Mouse (Mus musculus): Measurements from ENCODE around the gene Slf2. TPM values are rescaled to one million over a fixed set of nuclear protein-coding genes. Genes with fewer than 3 reads are reported as not detected.
A peak's percentile ranks its signal among the peaks of the same experiment; 100 is the strongest.

The Slf2 gene
- total RNA-seq, 2 experiments from 2014 or later: 11.9 to 14.5 TPM

GRCm38 (mm10) chr19:44989567-44990495, 58.9 kb downstream of the Slf2 start:
- intact Hi-C loops (cut with DNase I): no loop called here
- peak overlapping the region; percentile 81 for H3K4me3 ChIP-seq
- peak; percentile 39 for DNase-seq
- TF ChIP-seq CTCF (IDR thresholded peaks at IDR 0.05): no peak
- peak overlapping the region; percentile 46; the same call in 1 of the 2 replicates for H3K27ac ChIP-seq

GRCm38 (mm10) chr19:44991031-44991430, 60.1 kb downstream of the Slf2 start:
- DNase-seq: no peak
- Histone ChIP-seq H3K4me3 (no peak overlapping the region), H3K27ac (no peak overlapping the region)
- intact Hi-C loops (cut with DNase I): no loop called here
- TF ChIP-seq CTCF (IDR thresholded peaks at IDR 0.05): no peak

- DNase-seq: no peak
- no peak overlapping the region for H3K4me3 ChIP-seq
- intact Hi-C loops (cut with DNase I): no loop called here
- TF ChIP-seq CTCF (IDR thresholded peaks at IDR 0.05): no peak
- H3K27ac ChIP-seq: no peak overlapping the region
These were observed 61.3 kb downstream of the Slf2 start for GRCm38 (mm10) chr19:44992246-44992645.

- no peak overlapping the region for H3K27ac ChIP-seq
- no peak for TF ChIP-seq CTCF (IDR thresholded peaks at IDR 0.05)
- intact Hi-C loops (cut with DNase I): no loop called here
- no peak overlapping the region for H3K4me3 ChIP-seq
- DNase-seq: no peak
These were observed 61.8 kb downstream of the Slf2 start for GRCm38 (mm10) chr19:44992712-44993111.

GRCm38 (mm10) chr19:44997786-44998185, 66.8 kb downstream of the Slf2 start:
- TF ChIP-seq CTCF (IDR thresholded peaks at IDR 0.05): no peak
- DNase-seq: no peak
- Histone ChIP-seq H3K4me3 (no peak overlapping the region), H3K27ac (no peak overlapping the region)
- intact Hi-C loops (cut with DNase I): no loop called here

- intact Hi-C loops (cut with DNase I): no loop called here
- no peak for DNase-seq
- no peak overlapping the region for H3K27ac ChIP-seq
These were observed 68.7 kb downstream of the Slf2 start for GRCm38 (mm10) chr19:44999647-45000046.

GRCm38 (mm10) chr19:45002301-45002700, 71.3 kb downstream of the Slf2 start:
- no peak for DNase-seq
- no peak overlapping the region for H3K27ac ChIP-seq
- intact Hi-C loops (cut with DNase I): no loop called here
- H3K4me3 ChIP-seq: no peak overlapping the region
- TF ChIP-seq CTCF (IDR thresholded peaks at IDR 0.05): peak; percentile 33

More at GRCm38 (mm10) chr19:44999647-45000046, 68.7 kb downstream of the Slf2 start:
- H3K4me3 ChIP-seq: no peak overlapping the region
- no peak for TF ChIP-seq CTCF (IDR thresholded peaks at IDR 0.05)

GRCm38 (mm10) chr19:45003740-45004516, 73.0 kb downstream of the Slf2 start:
- intact Hi-C loops (cut with DNase I): no loop called here
- Histone ChIP-seq H3K4me3 (no peak overlapping the region), H3K27ac (no peak overlapping the region)
- TF ChIP-seq CTCF (IDR thresholded peaks at IDR 0.05): no peak
- peak; percentile 7 for DNase-seq

- Histone ChIP-seq H3K4me3 (peak within 1 kb of the TSS; percentile 99), H3K27ac (peak within 1 kb of the TSS; percentile 89)
- intact Hi-C loops (cut with DNase I): no loop called here
- no peak for TF ChIP-seq CTCF (IDR thresholded peaks at IDR 0.05)
- DNase-seq: peak; percentile 58
These were observed 74.5 kb downstream of the Slf2 start, which contains the start of gene Twnk for GRCm38 (mm10) chr19:45005444-45005843. TSS of gene Twnk (plus strand) at chr19:45005663.

GRCm38 (mm10) chr19:45005957-45006712, 75.2 kb downstream of the Slf2 start, which contains the start of gene Mrpl43:
TSS of gene Mrpl43 (minus strand) at chr19:45006442.
- intact Hi-C loops (cut with DNase I): no loop called here
- peak; percentile 98 for DNase-seq
- Histone ChIP-seq H3K4me3 (peak within 1 kb of the TSS; percentile 99), H3K27ac (peak within 1 kb of the TSS; percentile 89)
- no peak for TF ChIP-seq CTCF (IDR thresholded peaks at IDR 0.05)

- intact Hi-C loops (cut with DNase I): no loop called here
- no peak for DNase-seq
- TF ChIP-seq CTCF (IDR thresholded peaks at IDR 0.05): no peak
- H3K4me3 ChIP-seq: peak overlapping the region; percentile 99
- peak overlapping the region; percentile 89 for H3K27ac ChIP-seq
These were observed 76.1 kb downstream of the Slf2 start for GRCm38 (mm10) chr19:45007021-45007420.

Data from gastrocnemius, adult 2 months (tissue).